Mouse (Mus musculus): ENCODE results near the gene Hnf1b. TPM values are rescaled to one million over a fixed set of nuclear protein-coding genes. Genes with fewer than 3 reads are reported as not detected.

The Hnf1b gene
- total and polyA plus RNA-seq, 3 experiments: 0.11 to 3.0 (median 0.42) TPM

DNA sequence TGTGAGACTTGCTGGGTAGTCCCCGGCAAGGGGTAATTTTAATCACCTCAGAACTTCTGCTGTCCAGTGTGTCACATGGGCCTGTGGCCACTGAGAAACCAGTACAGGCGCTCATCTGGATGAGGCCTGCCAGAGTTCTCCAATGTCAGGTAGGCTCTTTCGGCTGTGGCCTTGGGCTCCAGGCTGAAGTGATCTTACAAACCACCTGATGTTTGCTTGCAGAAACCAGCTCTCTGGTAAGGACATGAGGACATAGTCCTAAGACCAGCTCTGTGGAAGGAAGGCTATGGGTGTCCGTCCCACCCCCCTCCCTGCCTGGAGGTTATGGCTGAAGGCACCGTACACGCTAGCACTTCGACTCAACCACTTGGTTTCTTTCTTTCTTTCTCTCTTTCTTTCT lies 26.8 kb downstream of the Hnf1b start:
- Histone ChIP-seq H3K4me1 (ENCODE audit: control insufficient read depth in 1 of 2, insufficient read depth in 2 of 2) (peaks cover 24 to 51% of the 10 kb centered on the region in 2 experiments), H3K27me3 (replicated peaks) (no peaks in the 10 kb centered on the region), H3K4me3 (replicated peaks in 1 of 3; ENCODE audit: low read depth in 2 of 3, low read length in 2 of 3, poor library complexity in 1 of 3) (no peak overlapping the region), H3K9me3 (replicated peaks; ENCODE audit: low read length) (no peaks in the 10 kb centered on the region), H3K27ac (ENCODE audit: insufficient read depth, low read depth) (no peak overlapping the region), H3K79me2 (replicated peaks; ENCODE audit: control insufficient read depth, extremely low read depth, insufficient read depth, poor library complexity, severe bottlenecking) (no peaks in the 10 kb centered on the region), H3K36me3 (replicated peaks in 1 of 2; ENCODE audit: control insufficient read depth in 1 of 2, insufficient read depth in 1 of 2, low read length in 1 of 2) (no peaks in the 10 kb centered on the region), H3K4me2 (ENCODE audit: insufficient read depth, low read depth, poor library complexity, severe bottlenecking) (no peak overlapping the region), H3K9ac (ENCODE audit: insufficient read depth, low read depth) (no peak overlapping the region)
- dilution Hi-C loops (cut with MboI; ENCODE audit: extremely low pct_ligation_motif_present, extremely low pct_unique_long_range_greater_than_20kb, low sequenced_read_pairs): no loop called here
- TF ChIP-seq E2F4 (IDR thresholded peaks at IDR 0.05; ENCODE audit: insufficient replicate concordance, low read depth, low read length) (no peak), USF1 (IDR thresholded peaks at IDR 0.05; ENCODE audit: low read depth, low read length) (no peak), JUN (IDR thresholded peaks at IDR 0.05; ENCODE audit: insufficient read depth, low read depth, low read length) (no peak), ZC3H11A (IDR thresholded peaks at IDR 0.05; ENCODE audit: low read depth, low read length) (no peak), ZNF384 (IDR thresholded peaks at IDR 0.05; ENCODE audit: low read depth, low read length) (no peak), ZKSCAN1 (IDR thresholded peaks at IDR 0.05; ENCODE audit: borderline replicate concordance, low read depth, low read length) (no peak), TBP (conservative IDR thresholded peaks at IDR 0.05; ENCODE audit: low read depth, low read length) (no peak), NRF1 (IDR thresholded peaks at IDR 0.05; ENCODE audit: low read depth, low read length) (no peak), MAX (IDR thresholded peaks at IDR 0.05; ENCODE audit: low read length) (no peak), CHD2 (IDR thresholded peaks at IDR 0.05; ENCODE audit: low read length) (no peak), MAZ (IDR thresholded peaks at IDR 0.05; ENCODE audit: low read depth, low read length) (no peak), ELF1 (IDR thresholded peaks at IDR 0.05; ENCODE audit: low read depth, low read length) (no peak), KAT2A (IDR thresholded peaks at IDR 0.05; ENCODE audit: insufficient replicate concordance, low read length) (no peak), TCF12 (IDR thresholded peaks at IDR 0.05; ENCODE audit: low read depth, low read length) (no peak), CTCF (conservative IDR thresholded peaks at IDR 0.05 in 1 of 2, IDR thresholded peaks at IDR 0.05 in 1 of 2; ENCODE audit: low read depth in 2 of 2, low read length in 2 of 2) (no peak), EP300 (IDR thresholded peaks at IDR 0.05; ENCODE audit: low read length) (no peak), MAFK (IDR thresholded peaks at IDR 0.05; ENCODE audit: insufficient replicate concordance, low read length) (no peak), HCFC1 (IDR thresholded peaks at IDR 0.05; ENCODE audit: low read depth, low read length) (no peak), PAX5 (IDR thresholded peaks at IDR 0.05; ENCODE audit: low read length) (no peak), BHLHE40 (IDR thresholded peaks at IDR 0.05; ENCODE audit: low read depth, low read length) (no peak)
- in situ Hi-C loops (cut with MboI; ENCODE audit: low pct_ligation_motif_present, low pct_unique_long_range_greater_than_20kb, low sequenced_read_pairs): no loop called here
- DNase-seq (ENCODE audit: extremely low read depth): no peak

DNA sequence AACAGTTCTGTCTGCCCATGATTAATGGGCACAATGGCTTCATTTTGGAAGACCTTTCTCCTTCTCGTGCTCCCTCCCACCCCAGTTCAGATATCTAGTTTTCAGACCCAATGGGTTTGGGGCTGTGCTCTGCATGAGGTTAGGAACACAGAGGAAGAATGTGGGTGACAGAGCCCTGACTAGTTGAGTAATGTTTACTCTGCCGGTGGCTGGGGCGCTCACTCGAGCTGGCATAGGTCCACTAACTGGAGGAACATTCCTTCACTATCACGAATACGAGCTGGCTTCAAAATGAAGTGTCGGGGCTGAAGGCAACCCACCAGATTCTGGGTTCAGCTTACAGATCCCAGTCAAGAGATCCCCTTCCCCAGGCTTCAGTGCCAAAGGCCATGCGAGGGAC lies 27.9 kb downstream of the Hnf1b start:
- in situ Hi-C loops (cut with MboI; ENCODE audit: low pct_ligation_motif_present, low pct_unique_long_range_greater_than_20kb, low sequenced_read_pairs): no loop called here
- H3K9ac ChIP-seq (ENCODE audit: insufficient read depth, low read depth): no peak overlapping the region
- peaks cover 22 to 45% of the 10 kb centered on the region in 2 experiments for H3K4me1 ChIP-seq (ENCODE audit: control insufficient read depth in 1 of 2, insufficient read depth in 2 of 2)
- no peak overlapping the region for H3K27ac ChIP-seq (ENCODE audit: insufficient read depth, low read depth)
- H3K9me3 ChIP-seq (replicated peaks; ENCODE audit: low read length): no peaks in the 10 kb centered on the region
- H3K36me3 ChIP-seq (replicated peaks in 1 of 2; ENCODE audit: control insufficient read depth in 1 of 2, insufficient read depth in 1 of 2, low read length in 1 of 2): no peaks in the 10 kb centered on the region
- H3K4me3 ChIP-seq (replicated peaks in 1 of 3; ENCODE audit: low read depth in 2 of 3, low read length in 2 of 3, poor library complexity in 1 of 3): no peak overlapping the region
- H3K4me2 ChIP-seq (ENCODE audit: insufficient read depth, low read depth, poor library complexity, severe bottlenecking): no peak overlapping the region
- H3K79me2 ChIP-seq (replicated peaks; ENCODE audit: control insufficient read depth, extremely low read depth, insufficient read depth, poor library complexity, severe bottlenecking): no peaks in the 10 kb centered on the region
- no peak for TF ChIP-seq MAX (IDR thresholded peaks at IDR 0.05; ENCODE audit: low read length)
- no peak for TF ChIP-seq UBTF (IDR thresholded peaks at IDR 0.05; ENCODE audit: low read depth, low read length)
- TF ChIP-seq BHLHE40 (IDR thresholded peaks at IDR 0.05; ENCODE audit: low read depth, low read length): no peak
- no peak for TF ChIP-seq TCF12 (IDR thresholded peaks at IDR 0.05; ENCODE audit: low read depth, low read length)
- TF ChIP-seq TBP (conservative IDR thresholded peaks at IDR 0.05; ENCODE audit: low read depth, low read length): no peak
- TF ChIP-seq JUND (conservative IDR thresholded peaks at IDR 0.05; ENCODE audit: low read depth, low read length): no peak
- TF ChIP-seq USF1 (IDR thresholded peaks at IDR 0.05; ENCODE audit: low read depth, low read length): no peak
- TF ChIP-seq MAZ (IDR thresholded peaks at IDR 0.05; ENCODE audit: low read depth, low read length): no peak
- no peak for TF ChIP-seq PAX5 (IDR thresholded peaks at IDR 0.05; ENCODE audit: low read length)
- no peak for DNase-seq (ENCODE audit: extremely low read depth)
- H3K27me3 ChIP-seq (replicated peaks): no peaks in the 10 kb centered on the region
- dilution Hi-C loops (cut with MboI; ENCODE audit: extremely low pct_ligation_motif_present, extremely low pct_unique_long_range_greater_than_20kb, low sequenced_read_pairs): no loop called here
